Mouse (Mus musculus): ENCODE results near the gene Edc4.
"Not testable (repeated sequence)": the region's sequence is repeated elsewhere in the genome, so short reads cannot be mapped to it uniquely, and the experiment has no call there.

Gene Edc4

DNA sequence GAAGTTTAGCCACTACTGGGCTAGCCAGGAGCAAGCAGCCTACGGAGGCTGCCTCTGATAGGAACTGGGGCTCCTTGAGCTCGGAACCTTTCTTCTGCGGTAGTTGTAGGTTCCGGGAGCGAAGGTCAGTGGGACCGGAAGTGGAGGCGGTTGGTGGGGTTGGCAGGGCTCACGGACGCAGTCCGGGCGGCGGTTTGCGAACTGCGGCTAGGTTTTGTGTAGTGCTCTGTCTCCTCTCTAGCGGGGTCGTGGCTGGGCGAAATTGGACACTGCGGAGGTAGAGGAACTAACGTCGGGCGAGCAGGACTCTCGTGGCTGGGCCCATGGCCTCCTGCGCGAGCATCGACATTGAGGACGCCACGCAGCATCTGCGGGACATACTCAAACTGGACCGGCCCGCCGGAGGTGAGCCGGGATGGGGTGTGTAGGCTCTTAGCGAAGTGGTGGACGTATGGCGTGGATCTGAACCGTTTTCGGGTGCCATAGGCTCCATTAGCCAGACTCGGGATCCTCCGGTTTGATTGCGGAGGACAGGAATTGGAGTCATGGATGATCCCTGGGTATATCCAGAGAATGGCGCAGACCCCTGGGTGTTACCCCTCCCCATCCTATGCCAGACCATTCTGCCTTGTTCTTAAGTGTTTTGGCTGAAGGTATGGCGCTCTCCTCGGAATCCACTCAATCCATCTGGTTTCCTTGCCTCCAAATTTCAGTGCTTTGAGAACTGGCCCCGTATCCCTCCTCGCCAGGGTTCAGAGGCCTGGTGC, at the start of gene Edc4:
Gene Edc4 (plus strand): TSS at position 128 of the 767 bp plus-strand sequence.
- peak; percentile 81 for DNase-seq (ENCODE audit: extremely low read depth, insufficient read length, low spot score)

DNA sequence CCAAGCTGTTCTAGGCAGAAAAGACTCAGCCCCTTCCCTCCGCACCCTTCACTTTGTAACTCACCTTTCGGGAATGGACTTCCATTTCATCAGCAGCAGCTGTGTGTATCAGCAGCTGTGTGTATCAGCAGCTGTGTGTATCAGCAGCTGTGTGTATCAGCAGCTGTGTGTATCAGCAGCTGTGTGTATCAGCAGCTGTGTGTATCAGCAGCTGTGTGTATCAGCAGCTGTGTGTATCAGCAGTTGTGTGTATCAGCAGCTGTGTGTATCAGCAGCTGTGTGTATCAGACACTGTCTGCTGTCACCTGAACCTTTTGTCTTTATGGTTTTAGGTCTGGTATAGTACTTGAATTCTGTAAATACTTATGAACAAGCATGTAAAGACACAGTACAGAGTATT, 46.9 kb upstream of the Edc4 start:
- not testable (repeated sequence) for DNase-seq (ENCODE audit: extremely low read depth, insufficient read length, low spot score)

DNA sequence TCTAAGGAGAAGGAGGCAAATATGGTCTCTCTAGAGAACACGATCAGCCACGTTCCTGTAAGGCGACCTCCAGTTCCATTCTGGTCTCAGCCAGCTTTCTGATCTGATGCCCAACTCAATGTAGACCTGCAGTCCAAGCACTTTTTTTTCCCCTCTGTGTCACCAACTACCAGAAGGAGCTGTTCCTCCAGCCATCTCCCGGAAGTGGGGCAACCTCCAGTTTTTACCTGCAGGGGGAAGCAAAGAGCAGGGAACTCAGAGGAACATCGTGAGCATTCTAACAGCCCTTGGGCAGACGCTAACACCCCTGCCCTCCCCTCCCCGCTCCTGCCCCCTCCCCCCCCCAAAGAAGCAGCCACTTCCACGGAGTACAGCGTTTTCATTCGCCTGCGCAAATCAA, 45.4 kb upstream of the Edc4 start:
- peak; percentile 60 for DNase-seq (ENCODE audit: extremely low read depth, insufficient read length, low spot score)

DNA sequence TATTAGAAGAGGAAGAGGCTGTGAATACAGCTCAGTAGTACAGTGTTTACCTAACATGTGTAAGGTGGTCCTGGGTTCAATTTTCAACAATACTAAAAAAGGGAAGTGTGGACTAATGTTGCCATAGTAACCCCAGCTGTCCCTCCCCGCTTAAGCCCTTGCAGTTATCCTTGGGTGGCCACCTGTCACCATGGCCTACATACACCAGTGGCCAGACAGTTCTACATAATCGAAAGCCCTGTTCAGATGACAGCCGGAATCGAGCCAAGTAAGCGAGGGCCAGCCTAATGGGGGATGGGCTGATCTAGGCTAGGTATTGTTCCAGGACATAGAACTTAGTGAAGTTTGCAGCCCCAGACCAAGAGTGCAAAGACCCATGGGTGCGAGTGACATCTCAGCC, 43.7 kb upstream of the Edc4 start:
- no peak for DNase-seq (ENCODE audit: extremely low read depth, insufficient read length, low spot score)

DNA sequence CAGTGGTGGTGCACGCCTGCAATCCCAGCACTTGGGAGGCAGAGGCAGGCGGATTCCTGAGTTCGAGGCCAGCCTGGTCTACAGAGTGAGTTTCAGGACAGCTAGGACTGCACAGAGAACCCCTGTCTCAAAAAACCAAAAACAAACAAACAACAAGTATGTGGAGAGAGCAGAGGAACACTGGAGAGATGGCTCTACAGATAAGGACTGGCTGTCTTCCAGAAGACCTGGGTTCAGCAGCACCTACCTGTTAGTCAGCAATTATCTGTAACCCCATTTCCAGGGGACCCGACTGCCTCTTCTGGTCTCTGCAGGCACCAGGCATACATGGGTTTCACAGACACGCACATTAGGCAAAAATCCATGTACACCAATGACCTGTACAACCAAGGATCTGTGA, 41.5 kb upstream of the Edc4 start:
- DNase-seq (ENCODE audit: extremely low read depth, insufficient read length, low spot score) = no peak

DNA sequence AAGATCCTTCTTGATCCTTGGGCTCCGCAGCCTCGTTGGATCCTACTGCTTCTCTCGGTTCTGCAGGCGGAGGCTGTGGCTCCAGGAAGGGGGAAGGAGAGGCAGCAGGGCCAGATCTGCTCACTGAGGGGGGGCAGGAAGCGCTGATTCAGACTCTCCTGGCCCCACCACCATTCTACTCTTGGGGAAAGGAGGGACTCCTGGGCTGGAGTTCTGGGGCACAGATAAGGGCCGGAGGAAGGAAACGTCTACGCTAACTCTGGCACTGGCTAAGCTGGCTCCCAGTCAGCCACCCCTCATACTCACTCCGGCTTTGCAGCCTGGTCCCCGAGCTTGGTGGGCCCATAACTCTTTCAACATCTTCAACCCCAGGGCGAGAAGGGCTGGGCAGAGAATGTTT, 34.0 kb upstream of the Edc4 start:
- DNase-seq (ENCODE audit: extremely low read depth, insufficient read length, low spot score) = no peak

DNA sequence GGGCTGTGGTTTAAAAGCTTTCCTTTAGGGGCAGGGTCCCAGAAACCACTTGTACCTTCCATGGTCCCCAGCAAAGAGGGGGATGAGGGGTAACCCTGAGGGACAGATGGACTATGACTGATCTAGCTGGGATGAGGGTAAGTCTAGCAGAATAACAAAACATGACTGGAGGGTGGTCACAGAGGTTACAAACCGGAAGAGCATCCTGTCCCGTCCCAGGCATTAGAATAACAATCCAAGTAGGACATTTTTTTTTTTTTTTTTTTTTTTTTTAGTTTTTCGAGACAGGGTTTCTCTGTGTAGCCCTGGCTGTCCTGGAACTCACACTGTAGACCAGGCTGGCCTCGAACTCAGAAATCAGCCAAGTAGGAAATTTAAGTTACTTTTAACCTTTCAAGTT, 30.7 kb upstream of the Edc4 start:
- no peak for DNase-seq (ENCODE audit: extremely low read depth, insufficient read length, low spot score)

DNA sequence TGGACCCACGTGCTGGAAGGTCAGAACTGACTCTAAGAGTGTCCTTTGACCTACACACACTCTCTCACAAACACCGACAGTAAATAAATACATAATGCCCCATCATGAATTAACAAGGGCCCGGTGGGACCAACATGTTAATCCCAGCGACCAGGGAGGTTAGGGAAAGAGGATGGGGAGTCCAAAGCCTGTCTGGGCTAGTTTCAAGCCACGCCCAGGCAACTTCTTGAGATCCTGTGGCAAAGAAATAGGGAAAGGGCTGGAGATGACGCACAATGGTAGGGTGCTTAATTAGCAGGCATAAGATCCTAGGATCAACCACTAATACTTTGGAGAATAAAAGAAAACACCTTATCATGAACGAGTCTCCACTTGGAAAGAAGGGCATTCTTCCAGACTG, 30.1 kb upstream of the Edc4 start:
- no peak for DNase-seq (ENCODE audit: extremely low read depth, insufficient read length, low spot score)

DNA sequence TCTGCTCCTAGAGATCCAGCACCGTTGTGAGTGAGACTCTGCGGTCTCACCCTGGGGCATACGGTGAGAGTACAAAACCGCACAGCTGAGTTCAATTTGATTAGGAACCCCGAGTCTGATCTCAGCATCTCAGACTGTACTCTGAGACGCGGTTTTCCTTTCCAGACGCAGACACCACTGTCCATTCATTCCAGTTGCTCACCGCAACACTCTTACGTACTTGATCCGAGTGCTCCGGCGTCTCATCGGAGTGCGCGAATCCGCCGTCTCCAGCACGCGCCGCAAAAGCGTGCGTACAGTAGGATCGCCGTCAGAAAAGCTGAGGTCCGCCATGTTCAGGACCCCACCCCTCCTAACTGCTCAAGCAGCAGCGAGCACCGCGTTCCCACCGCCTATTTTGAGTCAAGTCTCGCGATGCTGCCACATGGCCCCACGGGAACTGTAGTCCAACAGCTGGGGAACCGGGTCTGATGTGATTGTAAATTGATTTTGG, 29.0 kb upstream of the Edc4 start:
- peak; percentile 85 for DNase-seq (ENCODE audit: extremely low read depth, insufficient read length, low spot score)

DNA sequence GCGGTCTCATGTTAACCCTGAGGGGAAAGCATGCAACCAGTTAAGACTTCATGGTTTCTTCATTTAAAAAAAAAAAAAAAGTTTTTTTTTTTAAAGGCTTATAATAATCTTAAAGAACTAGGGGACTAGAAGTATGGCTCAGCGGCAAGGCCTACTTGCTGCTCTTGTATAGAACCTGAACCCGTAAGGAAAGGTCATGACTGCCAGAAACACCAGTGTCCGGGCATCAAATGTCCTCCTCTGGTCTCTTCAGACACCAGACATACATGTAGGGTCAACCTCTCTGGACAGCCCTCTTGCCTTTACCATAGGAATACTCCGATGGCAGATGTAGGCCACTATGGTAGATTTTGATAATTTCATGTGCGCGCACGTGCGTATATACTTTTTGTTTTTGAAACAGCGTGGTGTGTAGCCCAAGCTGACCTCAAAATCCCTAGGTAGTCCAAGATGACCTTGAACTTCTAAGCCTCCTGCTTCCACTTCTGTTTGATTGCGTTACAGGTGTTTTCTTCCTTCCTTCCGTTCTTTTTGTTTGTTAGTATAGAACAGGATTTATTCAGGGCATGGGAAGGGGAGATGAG, 28.4 kb upstream of the Edc4 start:
- DNase-seq (ENCODE audit: extremely low read depth, insufficient read length, low spot score) = no peak

DNA sequence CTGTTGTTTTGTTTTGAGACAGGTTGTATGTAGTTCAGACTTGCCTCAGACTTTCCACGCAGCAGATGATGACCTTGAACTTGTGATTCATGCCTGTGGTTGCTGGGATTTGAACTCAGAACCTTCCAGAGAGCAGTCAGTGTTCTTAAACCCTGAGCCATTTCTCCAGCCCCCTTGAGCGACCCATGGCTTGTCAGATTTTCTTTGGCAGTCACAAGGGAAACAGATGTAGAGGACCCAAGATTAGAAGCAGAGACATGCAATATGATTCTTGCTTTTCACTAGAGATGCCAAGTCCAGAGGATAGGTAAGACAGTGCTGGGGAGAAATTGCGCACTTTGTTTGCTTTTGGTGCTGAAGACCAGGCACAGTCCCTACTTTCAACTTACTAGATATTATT, 27.5 kb upstream of the Edc4 start, which contains the start of gene Cenpt:
Gene Cenpt (minus strand): TSS at position 101 of the 400 bp plus-strand sequence.
- DNase-seq (ENCODE audit: extremely low read depth, insufficient read length, low spot score) = no peak

DNA sequence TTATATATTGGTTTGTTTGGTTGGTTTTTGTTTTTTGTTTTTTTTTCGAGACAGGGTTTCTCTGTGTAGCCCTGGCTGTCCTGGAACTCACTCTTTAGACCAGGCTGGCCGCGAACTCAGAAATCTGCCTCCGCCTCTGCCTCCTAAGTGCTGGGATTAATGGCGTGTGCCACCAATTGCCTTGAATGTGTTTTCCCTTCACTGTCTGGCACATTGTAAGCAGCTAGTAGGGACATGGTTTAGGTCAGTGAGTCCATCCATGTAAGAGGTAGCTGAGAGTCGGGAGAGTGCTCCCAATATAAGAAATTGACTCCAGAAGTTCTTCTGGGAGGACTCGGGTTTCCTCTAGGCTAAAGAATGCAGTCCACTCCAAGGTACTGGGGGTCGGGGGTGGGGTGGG, 26.4 kb upstream of the Edc4 start:
- no peak for DNase-seq (ENCODE audit: extremely low read depth, insufficient read length, low spot score)

DNA sequence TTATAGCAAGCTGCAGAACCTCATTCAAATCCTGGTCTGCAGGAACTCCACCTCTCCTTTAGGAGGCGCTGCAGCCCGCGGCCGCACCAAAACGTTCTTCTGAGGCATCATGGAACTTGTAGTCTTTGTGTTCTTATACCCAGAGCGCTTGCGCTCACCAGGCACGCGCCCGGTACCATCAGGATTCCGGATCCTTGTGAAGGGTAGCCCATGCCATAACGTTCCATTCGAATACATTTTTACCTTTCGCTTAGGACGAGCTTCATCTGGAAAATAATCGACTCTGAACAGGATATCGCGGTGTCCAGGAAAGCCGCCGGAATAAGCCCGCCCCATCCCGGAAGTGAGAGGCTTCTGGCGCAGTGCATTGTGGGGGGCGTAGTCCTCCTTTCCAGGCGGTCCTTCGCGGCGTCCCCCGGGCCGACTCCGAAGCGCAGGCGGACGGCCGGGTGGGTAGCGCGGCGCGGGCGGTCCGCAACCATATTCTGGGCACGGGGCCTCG, 25.9 kb upstream of the Edc4 start, which contains the start of gene Thap11:
Gene Thap11 (plus strand): TSS at position 418 of the 502 bp plus-strand sequence.
- peak; percentile 87 for DNase-seq (ENCODE audit: extremely low read depth, insufficient read length, low spot score)

DNA sequence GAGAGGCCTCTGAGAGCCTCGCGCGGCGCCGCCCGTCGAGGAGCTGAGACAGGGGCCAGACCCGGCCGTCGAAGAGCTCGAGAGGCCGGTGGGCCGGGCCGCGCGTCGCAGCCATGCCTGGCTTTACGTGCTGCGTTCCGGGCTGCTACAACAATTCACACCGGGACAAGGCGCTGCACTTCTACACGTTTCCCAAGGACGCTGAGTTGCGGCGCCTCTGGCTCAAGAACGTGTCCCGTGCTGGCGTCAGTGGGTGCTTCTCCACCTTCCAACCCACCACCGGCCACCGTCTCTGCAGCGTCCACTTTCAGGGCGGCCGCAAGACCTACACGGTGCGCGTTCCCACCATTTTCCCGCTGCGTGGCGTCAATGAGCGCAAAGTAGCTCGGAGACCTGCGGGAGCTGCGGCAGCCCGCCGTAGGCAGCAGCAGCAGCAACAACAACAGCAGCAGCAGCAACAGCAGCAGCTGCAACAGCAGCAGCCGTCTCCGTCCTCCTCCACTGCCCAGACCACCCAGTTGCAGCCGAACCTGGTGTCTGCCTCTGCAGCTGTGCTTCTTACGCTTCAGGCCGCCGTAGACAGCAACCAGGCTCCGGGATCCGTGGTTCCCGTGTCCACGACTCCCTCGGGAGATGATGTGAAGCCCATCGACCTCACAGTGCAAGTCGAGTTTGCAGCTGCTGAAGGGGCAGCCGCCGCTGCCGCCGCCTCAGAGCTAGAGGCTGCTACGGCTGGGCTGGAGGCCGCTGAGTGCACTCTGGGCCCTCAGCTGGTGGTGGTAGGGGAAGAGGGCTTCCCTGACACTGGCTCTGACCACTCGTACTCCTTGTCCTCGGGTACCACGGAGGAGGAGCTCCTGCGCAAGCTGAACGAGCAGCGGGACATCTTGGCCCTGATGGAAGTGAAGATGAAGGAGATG, 25.2 kb upstream of the Edc4 start:
- peak; percentile 83 for DNase-seq (ENCODE audit: extremely low read depth, insufficient read length, low spot score)

DNA sequence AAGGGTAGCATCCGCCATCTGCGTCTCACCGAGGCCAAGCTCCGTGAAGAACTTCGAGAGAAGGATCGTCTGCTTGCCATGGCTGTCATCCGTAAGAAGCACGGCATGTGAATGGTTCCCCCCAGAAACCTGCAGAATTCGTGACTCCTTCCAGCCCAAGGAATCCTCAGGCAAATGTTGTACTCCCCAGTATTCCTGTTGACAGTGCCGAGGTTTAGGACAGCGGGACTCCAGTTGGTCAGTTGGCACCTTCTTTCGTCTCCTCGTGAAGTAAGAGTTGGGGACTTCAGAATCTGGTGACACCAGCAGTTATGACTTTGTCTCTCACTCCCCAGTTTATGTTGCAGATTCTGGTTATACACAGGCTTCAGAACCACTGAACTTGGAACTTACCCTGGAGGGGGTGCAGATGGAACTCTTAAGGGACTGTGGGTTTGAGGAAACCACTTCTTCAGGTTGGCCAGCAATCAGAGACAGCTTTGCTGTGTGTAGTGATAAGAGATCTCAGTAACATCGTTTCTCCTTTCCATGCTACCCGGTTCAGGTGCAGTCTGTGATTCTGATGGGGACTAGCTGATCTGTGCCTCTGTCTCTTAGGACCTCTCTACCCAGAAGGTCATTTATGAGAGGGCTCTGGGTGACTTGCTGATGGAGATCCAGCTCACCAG, 24.4 kb upstream of the Edc4 start:
- DNase-seq (ENCODE audit: extremely low read depth, insufficient read length, low spot score) = no peak

DNA sequence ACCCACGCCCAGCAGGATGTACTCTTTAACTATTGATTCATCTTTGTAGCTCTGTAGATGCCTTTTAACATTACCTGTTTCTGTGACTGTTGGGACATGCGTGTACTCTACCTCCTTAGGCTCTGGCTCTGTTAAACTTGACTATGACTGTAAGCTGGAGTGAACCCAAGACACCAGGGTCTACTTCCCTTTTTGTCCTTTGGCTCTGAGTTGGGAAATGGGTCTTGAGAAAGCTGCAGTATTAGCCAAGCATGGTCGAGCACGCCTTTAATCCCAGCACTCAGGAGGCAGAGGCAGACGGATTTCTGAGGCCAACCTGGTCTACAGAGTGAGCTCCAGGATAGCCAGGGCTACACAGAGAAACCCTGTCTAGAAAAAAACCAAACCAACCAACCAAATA, 22.2 kb upstream of the Edc4 start:
- no peak for DNase-seq (ENCODE audit: extremely low read depth, insufficient read length, low spot score)

DNA sequence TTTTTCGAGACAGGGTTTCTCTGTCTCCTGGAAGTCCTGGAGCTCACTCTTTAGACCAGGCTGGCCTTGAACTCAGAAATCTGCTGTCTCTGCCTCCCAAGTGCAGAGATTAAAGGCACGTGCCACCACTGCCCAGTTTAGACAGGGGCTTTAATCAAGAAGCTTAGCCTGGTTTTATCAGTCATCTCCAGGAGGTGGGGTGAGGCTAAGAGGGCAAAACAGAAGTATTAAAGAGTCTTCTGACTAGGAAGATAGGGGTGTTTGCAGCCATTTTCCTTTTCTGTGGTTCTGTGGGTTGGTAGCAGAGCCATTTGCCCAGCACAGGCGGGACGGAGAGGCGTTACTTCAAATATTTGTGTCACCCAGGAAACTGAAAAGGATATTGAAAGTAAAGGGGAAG, 21.4 kb upstream of the Edc4 start:
- no peak for DNase-seq (ENCODE audit: extremely low read depth, insufficient read length, low spot score)

DNA sequence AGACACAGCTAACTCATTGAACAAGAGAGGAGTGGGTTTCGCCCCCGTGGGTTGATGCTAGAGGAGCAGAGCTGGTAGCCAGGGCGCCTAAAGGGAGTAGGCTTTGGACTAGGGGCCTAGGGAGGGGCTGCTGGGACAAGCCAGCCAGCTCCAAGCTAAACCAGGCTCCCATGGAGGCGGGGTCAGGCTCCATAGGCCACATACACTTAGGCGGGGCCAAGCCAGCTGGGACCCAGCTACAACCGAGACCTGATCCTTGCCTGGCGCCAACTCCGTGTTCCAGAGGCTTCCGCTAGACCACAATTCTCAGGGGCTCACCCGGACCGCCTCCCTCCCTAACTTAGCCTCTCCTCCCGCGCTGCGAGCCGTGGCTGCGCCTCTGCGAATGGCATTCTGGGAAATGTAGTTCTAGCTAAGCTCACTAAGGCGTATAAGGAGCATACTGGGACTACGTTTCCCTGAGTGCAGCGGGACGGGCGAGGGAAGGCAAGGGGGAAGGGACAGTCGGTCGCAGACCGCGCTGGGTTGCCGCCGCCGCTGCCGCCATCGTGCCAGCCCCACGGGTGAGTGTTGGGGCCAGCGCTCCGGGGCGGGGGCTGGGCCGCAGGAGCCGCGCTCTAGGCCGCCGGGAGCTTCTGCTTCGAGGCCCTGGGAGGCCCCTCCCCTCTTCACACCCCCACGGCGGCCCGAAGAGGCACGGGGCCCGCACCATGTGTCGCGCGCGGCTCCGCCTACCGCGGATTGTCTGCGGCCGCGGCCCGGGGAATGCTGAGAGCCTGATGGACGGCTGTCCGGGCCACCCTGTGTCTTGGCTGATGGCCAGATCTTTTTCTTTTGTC, 20.3 kb upstream of the Edc4 start, which contains the start of gene Nutf2:
Gene Nutf2 (plus strand): TSS at position 438 of the 839 bp plus-strand sequence.
- DNase-seq (ENCODE audit: extremely low read depth, insufficient read length, low spot score) = peak; percentile 98

DNA sequence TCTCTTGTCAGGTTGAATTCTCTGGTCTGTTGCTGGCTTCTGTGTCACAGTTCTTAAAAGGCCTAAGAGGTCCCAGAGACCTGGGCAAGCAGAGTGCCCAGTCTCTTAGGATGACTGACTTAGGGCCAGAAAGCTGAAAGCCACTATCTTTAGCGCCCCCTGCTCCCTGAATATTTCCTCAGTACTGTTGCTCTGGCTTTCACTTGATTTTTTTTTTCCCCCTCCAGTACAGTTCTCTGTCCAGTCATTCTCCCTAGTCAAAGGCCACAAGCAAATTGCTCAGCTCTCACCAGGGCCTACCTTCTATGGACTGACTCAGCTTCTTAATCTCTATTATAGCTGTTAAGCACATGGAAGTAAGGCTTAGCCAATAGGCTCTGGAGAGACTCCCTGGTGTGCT, 18.7 kb upstream of the Edc4 start:
- DNase-seq (ENCODE audit: extremely low read depth, insufficient read length, low spot score) = peak; percentile 28

All from 3134 (cell line).